Mouse (Mus musculus) heart, adult 8-10 months (tissue): ENCODE measurements around the gene Hax1. TPM values are rescaled to one million over a fixed set of nuclear protein-coding genes. Genes with fewer than 3 reads are reported as not detected.

ENCODE experiments used
- DNase-seq: peaks from one replicate; pipeline ENCODE4 v3.0.0; 2022; ENCODE audit warnings: low spot score
- total RNA-seq, 4 experiments: library from RNA; stranded (reverse); gene quantifications; 2 replicates each; pipeline ENCODE4 v1.2.4; 2022

Hax1 gene
- total RNA-seq: 10 to 100 TPM; 38.8 to 56.6 (median 46.9) TPM

DNA sequence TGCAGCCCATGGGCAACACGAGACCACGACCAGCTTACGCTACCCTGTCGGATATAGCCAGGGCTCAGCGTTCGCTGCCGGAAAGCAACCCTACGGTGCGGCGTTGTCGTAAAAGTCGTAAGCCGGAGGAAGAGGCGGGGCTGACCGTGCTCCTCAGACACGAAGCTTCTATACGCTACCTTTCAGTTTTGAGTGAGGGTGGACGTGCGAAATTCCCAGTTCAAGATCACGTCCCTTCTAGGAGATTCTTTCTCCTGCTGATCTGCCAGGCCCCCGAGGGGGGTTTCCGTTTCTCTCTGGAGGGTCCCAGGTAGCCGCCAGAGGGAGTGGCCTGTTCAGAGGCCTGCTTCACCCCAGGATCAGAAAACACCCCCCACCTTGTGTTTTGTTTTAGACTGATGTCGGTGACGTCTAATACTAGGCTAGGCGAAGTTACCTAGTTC lies at the start of gene Hax1:
Gene Hax1, minus strand, starts transcription at position 169 of the 443 bp plus-strand sequence.
- DNase-seq: peak; percentile 95

DNA sequence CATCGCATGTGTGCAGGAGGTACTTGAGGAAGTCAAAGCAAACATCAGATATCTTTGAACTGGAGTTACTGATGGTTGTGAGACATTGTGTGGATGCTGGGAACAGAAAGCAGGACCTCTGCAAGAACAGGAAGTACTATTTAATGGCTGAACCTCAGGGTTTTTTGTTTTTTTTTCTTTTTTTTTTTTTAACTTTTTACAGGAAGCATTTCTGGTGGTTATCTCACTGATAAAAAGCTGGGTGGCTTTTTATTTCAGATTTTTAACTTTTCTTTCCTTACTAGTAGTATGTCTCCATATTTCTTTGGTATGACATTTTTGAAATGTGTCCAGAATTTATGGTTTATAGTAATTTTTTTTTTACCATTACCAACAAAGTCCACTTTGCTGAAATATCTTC lies 37.7 kb upstream of the Hax1 start:
- DNase-seq: no peak

DNA sequence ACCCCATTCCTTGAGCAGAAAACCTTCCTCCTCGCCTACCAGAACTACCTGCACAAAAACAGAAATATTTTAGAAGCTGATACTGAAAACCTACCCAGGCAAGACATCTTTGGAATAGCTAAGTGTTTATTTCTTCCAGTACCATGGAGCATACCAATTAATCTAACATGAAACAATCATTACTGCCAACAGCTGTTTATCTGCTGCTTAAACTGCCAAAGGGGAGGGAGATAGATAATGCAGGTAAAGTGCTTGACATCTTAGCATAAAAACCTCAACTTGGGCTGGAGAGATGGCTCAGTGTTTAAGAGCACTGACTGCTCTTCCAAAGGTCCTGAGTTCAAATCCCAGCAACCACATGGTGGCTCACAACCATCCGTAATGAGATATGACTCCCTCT lies 36.1 kb upstream of the Hax1 start:
- no peak for DNase-seq

DNA sequence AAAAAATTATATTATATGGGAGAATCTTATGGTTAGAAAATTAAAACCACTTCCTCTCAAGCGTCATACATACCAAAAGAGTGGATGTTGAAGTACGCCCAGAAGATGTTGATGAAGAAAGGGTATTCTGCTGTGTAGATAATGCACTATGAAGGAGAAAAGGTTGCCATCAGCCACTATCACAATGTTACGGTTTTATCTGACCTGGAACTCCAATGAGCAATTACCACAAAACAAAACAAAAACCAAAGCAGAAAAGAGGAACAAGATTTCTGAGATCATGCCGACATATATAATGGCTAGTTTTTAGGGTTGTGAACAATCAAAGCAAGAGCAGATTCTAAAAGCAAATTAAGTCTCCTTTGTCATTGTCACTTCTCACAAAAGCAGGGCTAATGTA lies 18.0 kb upstream of the Hax1 start:
- DNase-seq: no peak

DNA sequence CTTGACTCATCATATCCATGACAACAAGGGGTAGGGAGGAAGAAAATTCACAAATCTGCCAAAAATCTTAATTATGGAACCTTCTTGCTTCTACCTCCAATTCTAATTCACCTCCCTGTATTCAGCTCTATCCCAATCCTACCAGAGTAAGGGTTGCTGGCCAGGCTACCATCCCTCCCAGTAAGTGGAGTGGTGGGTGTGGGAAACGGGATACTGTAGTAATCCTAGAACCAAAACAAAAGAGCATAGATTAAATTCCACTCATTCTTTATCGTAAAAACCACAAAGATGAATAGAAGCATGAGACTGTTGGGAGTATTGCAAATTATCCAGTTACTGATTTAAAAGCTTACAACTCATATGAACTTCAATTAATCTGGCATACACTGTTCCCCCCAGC lies 11.7 kb upstream of the Hax1 start:
- no peak for DNase-seq

DNA sequence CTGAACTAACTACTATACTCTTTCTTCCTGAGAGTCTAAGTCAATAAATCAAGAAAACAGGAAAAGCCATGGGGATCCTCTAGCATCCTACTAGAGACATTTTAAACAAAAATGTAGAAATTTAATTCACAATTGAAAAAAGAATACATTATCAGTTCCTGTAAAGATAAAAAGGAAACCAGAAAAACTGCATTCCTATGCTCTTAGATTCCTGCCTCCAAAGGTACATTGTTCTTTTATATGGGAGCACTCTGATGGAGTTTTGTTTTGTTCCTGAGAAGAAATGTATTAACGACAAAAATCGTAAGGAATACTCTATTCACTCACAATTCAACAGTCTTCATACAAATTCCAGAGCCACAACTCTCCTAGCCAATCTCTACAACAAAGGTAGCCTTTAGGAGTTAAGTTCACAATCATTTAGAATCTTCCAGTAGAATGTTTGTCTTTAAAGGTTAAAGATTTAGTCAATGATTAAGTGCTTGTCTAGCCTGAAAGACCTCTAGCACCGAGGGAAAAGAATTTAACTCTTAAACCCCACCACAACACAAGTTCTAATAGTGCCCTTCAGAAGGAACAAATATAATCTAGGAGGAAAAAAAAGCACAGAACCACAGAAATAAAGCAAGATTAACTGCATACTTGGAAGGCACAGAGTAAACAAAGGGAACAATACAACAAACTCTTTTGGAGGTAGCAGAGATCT lies 5.7 kb upstream of the Hax1 start:
- DNase-seq: no peak

DNA sequence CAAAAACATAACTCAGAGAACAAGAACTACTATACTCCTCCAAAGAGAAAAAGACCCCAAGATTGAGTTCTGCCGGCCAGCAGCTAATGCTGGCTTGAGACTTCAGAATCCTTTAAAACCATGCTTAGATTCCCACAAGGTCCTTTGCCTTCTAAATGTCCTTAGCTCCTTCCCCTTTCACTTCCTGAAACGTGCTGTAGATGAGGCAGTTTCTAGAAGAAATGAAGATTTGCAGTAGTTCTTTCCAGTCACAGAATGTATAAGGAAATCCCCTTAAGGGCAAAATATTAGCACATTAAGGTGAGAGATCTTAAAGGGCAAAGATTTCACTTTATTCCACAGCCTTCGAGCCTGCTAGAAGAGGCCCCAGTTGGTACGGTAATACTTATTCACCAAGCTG lies 1.2 kb upstream of the Hax1 start:
- DNase-seq: no peak

DNA sequence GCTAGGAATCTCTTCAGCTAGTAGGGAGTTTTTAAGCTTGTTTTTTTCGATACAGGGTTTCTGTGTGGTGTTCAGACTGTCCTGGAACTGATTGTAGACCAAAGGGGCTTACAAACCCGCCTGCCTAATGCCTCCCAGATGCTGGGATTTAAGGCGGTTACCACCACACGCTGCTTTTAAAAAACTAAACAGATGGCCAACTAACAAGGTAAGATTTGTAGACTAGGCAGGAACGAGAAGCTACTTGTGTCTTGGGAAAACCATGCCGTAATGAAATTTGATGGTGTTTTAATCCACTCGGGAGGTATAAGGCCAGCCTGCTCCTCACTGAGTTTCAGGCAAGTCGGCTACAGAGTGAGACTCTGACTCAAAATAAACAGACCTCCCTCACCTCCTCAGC lies 510 bp upstream of the Hax1 start:
- no peak for DNase-seq

DNA sequence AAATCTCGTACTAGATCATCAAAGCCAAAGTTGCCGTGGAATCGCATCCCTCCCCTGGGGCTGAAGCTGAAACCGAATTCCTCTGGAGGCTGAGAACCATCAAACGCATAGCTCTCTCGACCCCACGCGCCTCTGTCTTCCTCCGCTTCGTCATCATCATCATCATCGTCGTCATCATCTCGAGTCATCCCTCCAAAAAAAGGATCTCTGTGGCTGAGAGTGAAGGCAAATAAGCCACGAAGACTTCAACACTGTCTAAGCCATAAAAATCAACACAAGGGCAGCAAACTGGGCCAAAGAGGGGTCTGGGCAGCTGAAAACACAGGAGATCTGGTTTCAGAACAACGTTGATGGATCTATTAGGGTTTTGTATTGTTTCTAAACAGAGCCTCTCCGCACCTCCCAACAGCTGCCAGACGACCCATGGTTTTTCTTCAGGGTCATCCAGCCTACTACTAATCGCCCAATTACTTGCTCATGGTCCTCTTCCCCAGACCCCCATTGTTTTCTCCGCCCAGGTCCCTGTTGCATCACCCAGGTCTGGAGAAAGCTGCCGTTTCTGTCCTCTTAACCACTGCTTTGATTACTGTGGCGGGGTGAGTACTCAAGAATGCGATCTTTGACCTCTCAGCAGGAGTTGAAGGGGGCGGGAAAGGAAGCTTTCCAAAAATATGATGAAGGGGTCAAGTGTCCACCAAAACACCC lies 637 bp downstream of the Hax1 start:
- no peak for DNase-seq

DNA sequence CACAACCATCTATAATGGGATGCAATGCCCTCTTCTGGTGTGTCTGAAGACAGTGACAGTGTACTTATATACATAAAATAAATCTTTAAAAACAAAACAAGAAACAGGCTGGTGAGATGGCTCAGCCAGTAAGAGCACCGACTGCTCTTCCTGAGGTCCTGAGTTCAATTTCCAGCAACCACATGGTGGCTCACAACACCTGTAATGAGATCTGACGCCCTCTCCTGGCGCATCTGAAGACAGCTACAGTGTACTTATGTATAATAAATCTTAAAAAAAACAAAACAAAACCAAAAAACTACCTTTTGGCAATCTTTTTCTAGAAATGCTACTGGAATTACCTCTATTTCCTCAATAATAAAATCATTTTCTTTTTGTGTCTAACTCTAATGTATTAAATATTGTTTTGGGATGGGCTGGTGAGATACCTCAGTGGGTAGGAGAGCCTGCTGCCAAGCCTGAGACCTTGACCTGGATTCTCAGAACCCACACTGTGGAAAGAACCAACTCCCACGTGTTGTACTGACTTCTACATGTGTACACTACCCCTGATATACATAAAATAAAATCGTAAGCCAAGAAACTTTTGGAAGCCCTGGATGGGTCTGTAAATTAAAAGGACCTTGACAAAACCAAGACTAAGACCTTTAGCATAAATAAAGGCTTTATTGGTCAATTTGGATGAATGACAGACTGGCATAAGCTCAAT lies 3.6 kb downstream of the Hax1 start:
- DNase-seq: no peak

DNA sequence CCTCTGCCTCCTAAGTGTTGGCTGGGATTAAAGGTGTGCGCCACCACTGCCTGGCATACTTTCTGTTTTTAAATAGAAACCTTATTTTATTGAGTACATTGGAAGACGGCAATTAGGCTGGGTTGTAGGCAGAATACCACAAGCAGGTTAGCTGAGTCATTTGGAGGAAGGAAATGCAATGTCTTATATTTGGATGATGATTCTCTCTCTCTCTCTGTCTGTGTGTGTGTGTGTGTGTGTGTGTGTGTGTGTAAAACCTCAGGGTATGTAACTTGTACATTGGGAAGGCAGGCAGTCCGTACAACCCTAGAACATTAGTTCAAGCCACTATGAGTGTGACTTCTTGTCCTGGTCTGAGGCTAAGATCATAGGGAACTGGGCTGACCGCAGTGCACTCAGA lies 10.8 kb downstream of the Hax1 start:
- DNase-seq: no peak

DNA sequence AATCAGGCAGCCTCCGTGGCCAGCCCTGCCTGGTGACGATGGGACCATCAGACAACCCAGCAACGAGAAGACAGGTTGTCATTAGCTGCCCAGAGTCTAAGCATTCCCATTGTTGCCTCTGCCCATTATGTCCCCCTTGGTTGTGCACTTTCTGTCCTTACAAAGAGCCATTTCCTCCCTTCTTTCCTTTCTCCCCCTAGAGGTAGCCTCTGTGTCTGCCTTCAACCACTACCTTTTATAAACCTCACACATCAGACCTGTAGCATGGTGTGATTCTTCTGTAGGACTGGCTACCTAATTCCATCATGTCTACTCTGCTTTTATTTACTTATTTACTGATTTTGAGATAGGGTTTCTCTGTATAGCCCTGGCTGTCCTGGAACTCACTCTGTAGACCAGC lies 11.4 kb downstream of the Hax1 start:
- no peak for DNase-seq

DNA sequence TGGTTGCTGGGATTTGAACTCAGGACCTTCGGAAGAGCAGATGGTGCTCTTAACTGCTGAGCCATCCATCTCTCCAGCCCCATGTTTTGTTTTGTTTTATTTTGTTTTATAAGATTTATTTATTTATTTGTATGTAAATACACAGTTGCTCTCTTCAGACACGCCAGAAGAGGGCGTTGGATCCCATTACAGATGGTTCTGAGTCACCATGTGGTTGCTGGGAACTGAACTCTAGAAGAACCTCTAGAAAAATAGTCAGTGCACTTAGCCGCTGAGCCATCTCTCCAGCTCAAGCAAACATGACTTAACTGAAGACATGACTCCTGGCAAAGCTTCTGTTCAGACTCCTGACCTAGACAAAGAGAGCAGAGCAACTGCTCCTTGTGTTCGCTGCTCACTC lies 16.2 kb downstream of the Hax1 start:
- DNase-seq: no peak

DNA sequence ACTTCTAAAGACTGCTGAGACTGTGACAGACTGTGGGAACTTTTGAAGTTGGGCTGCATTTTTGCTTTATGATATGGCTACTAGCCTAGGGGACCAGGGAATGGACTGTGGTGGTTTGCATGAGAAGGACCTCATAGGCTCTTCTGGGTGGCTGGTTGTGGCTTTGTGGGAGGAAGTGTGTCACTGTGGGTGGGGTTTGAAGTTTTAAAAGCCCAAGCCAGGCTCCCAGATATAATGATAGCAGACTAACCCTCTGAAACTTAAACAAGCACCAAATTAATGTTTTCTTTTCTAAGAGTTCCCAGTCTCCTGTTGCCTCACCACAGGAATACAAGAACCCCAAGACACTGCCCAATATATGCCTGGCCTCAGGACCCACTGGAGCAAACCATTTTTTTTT lies 21.7 kb downstream of the Hax1 start:
- DNase-seq: no peak

DNA sequence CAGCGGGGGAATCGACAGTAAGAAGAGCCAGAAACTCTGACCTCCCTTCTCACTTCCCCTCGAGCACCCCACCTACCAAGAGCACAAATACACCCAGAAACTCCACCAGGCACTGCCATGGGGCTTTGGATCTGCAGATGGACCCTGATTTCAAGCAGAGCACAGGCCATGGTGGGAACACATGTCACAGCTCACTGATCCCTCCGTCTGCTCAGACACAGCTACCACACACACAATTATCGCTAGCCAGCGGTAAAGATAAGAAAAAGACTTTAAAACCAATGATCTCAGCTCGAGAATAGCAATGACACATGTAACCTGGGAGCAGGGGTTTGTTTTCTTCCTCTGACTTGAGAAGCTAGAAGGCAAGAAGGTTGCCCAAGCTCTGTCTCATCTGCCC lies 30.1 kb downstream of the Hax1 start:
- no peak for DNase-seq

DNA sequence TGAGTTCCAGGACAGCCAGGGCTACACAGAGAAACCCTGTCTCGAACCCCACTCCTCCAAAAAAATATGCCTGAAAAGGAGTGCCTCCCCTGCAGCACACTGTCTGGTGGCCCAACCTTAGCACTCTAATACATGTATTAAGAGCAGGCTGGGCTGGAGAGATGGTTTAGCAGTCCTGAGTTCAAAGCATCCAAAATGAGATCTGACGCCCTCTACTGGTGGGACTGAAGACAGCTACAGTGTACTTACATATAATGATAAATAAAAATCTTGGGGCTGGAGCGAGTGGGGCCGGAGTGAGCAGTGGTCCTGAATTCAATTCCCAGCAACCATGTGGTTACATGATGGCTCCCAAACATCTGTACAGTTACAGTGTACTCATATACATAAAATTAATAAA lies 31.6 kb downstream of the Hax1 start:
- no peak for DNase-seq

DNA sequence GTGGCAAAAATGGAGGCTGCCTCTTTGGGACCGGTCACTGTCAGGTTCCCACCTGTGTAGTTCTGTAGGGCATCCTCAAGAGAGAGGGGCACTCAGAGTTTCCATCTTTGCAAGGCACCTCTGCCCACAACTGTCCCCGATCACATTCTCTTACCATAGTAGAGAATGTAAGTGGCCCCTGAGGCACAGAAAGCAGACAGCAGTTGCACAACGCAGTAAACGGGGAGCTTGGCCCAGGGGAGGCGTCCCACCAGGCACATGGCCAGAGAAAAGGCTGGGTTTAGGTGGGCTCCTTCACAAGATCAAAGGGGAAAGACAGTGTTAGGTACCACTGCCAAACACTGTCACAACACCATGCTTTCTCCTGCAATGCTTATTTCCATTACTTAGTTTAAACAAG lies 32.6 kb downstream of the Hax1 start:
- no peak for DNase-seq

DNA sequence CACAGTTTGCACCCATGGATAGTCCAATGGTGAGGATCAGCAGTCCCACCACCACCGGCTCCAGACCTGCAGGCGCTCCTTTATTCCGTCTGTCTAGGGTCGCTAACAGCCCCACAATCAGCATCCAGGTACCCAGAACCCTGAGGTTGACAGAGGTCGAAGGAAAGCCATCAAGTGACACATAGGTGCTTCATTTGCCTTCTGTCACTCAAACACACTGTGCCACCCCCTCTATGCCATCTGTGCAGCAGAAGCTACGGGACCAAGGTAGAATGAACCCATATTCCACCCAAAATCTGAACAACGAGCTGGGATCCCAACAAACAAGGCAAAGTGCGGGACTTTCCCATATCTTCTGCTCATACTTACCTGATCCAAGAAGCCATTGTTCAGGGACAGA lies 33.0 kb downstream of the Hax1 start:
- no peak for DNase-seq

DNA sequence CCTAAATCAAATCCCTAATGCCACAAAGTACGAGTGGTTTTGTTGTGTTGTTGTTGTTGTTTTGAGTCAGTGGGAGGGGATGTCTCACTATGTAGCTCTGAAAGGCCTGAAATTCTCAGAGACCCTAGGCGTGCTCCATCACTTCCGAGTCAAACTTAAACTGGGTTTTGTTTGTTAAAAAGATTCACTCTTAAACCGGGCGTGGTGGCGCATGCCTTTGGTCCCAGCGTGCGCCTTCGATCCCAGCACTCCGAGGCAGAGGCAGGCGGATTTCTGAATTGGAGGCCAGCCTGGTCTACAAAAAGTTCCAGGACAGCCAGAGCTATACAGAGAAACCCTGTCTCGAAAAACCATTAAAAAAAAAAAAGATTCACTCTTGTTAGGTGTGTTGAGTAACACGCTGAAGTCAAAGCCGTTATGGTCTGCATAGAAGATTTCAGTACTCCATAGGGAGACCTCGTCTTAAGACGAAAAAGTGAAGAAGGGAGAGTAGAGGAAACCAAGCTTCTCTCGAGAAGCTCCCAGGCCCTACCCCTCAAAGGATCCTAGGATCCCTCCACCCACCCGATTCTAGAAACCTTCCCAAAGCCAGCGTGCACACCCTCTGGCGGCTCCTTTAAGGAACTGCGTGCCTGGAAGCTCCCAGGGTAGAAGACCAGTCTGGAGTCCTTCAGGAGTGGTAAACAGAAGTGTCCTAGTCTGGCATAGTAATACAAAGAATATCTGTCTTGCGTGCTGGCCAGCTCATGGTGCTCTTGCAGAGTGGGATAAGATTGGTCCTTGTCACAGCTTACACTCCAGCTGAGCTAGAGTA lies 34.4 kb downstream of the Hax1 start:
- DNase-seq: peak; percentile 74

DNA sequence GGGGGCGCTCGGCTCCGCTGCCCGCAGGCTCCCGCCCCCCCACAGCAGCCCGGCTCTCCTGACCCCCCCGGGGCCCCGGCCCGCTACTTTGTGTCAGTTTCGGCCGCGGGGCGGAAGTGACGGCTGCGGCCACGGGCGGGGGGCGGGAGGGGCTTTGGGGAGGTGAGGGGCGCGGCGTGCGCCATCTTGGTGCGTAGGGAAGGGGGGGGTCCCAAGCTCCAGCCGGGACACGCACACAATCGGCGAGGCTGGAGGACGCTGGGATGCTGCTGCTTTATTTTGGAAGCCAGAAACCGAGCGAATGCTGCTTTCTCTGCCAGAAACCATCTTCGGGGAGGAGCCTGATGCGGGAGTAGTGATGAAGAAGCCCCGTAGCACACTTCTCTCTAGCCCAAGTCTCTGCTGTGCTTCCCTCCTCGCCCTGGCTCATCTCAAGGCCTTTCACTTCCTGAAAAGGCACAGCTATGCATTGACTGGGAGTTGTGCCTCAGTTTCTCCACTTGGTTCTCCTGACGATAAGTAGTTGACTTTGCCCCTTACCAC lies 35.3 kb downstream of the Hax1 start, which contains the start of gene Atp8b2:
Gene Atp8b2, minus strand, starts transcription at position 288 of the 543 bp plus-strand sequence.
- peak; percentile 38 for DNase-seq

DNA sequence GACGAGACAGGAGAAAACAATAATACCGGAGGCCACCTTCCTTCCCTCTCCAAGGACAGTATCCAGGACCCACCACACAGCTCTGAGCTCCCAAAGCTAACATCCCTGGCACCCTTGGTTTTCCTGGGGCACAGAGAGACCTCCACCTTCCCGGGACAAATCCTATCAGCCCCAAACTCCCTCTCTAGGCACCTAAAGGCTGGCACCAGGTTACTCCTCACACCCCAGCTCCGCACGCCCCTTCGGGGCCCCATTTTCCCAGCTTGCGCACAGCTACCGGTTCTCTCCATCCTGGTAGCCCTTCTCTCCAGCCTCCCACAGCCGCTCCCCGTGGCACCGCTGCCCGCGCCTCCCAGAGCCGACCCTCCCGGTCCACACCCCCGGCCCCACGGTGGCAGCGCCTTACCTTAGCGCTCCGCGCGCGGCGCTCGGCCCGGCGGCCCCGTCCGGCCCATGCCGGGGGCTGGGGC lies 35.8 kb downstream of the Hax1 start:
- DNase-seq: no peak
